Mouse (Mus musculus) hematopoietic stem cell, adult 5-6 weeks (primary cell): ENCODE data around the gene Fntb. TPM values are rescaled to one million over a fixed set of nuclear protein-coding genes. Genes with fewer than 3 reads are reported as not detected.

Source experiments
- ATAC-seq, 2 experiments: fragments of 125-278 bp in 1 of 2; replicated peaks in 1 of 2; 2 replicates each; pipeline ENCODE4 v1.8.0; 2016 to 2017; ENCODE audit warnings: inconsistent platforms in 2 of 2, mild to moderate bottlenecking in 2 of 2, moderate number of reproducible peaks in 2 of 2, low read depth in 1 of 2, moderate TSS enrichment in 1 of 2; ENCODE audit not compliant: low FRiP score in 2 of 2, poor library complexity in 2 of 2, severe bottlenecking in 2 of 2, insufficient read depth in 1 of 2, low TSS enrichment in 1 of 2
- total RNA-seq: library from RNA; stranded (forward); fragments of 172-1452, 232-1000 nt; gene quantifications from 2 replicates; pipeline ENCODE4 v1.2.3, GENCODE M21; 2017

The Fntb gene
- total RNA-seq, 1 experiment from 2014 or later, result 9.6 TPM

GRCm38 (mm10) chr12:76894792-76895559, 129.6 kb downstream of the Fntb start:
- no peak for ATAC-seq

- no peak for ATAC-seq
Measured at GRCm38 (mm10) chr12:76895777-76896176, 130.4 kb downstream of the Fntb start.

- ATAC-seq, result no peak
Measured at GRCm38 (mm10) chr12:76896566-76896965, 131.2 kb downstream of the Fntb start.

- no peak for ATAC-seq
Measured at GRCm38 (mm10) chr12:76897006-76897405, 131.6 kb downstream of the Fntb start.

GRCm38 (mm10) chr12:76898141-76898540, 132.8 kb downstream of the Fntb start:
- ATAC-seq, result no peak

GRCm38 (mm10) chr12:76899261-76899975, 134.0 kb downstream of the Fntb start:
- no peak for ATAC-seq

- ATAC-seq, result no peak
Measured at GRCm38 (mm10) chr12:76901508-76902294, 136.3 kb downstream of the Fntb start.

GRCm38 (mm10) chr12:76906278-76906677, 140.9 kb downstream of the Fntb start:
- no peak for ATAC-seq

GRCm38 (mm10) chr12:76909218-76909617, 143.8 kb downstream of the Fntb start:
- peak in 1 of 2 experiments; percentile 29; a peak in 2 of 4 replicates for ATAC-seq

GRCm38 (mm10) chr12:76910258-76910940, 145.0 kb downstream of the Fntb start:
- ATAC-seq, result no peak

- no peak for ATAC-seq
Measured at GRCm38 (mm10) chr12:76911171-76911726, 145.9 kb downstream of the Fntb start.

GRCm38 (mm10) chr12:76912193-76912592, 146.8 kb downstream of the Fntb start:
- ATAC-seq, result no peak

- ATAC-seq, result no peak
Measured at GRCm38 (mm10) chr12:76916163-76916562, 150.8 kb downstream of the Fntb start.

- ATAC-seq, result no peak
Measured at GRCm38 (mm10) chr12:76918113-76918512, 152.7 kb downstream of the Fntb start.

- ATAC-seq, result no peak
Measured at GRCm38 (mm10) chr12:76918855-76919254, 153.5 kb downstream of the Fntb start.

GRCm38 (mm10) chr12:76920398-76920797, 155.0 kb downstream of the Fntb start:
- no peak for ATAC-seq

- ATAC-seq, result no peak
Measured at GRCm38 (mm10) chr12:76920990-76921389, 155.6 kb downstream of the Fntb start.
